ENCODE assay signal across 8 mouse cellular contexts in the genomic region with DNA sequence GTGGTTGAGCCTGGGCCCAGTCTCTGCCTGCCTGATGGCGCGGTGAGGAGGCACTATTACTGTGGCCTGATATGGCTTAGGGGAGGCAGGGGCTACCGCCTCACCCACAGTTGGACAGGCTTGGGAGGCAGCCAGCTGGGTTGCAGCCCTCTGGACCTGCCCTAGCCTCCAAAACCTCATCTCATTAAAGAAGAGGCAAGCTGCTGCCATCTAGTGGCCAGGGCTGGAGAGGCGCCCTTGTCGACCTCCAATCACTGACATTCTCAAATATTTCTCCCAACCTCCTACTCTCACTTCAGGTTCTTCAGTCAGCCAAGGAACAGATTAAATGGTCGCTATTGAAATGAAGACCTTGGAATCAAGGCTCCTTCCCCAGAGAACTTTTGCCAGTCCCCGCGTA. TPM values are rescaled to one million over a fixed set of nuclear protein-coding genes. Genes with fewer than 3 reads are reported as not detected.
DNase-seq lines count a peak whose midpoint lies in the region; ATAC-seq and TF ChIP-seq lines count a peak whose summit lies in the region.

No protein-coding gene starts in this region.

- TF ChIP-seq EP300 in liver, embryonic 14.5 days (IDR thresholded peaks at IDR 0.05; ENCODE audit: low read depth): no peak

- DNase-seq in CD4-positive helper T cell, adult 2 months (ENCODE audit: low read depth, low spot score): peak; percentile 77
- DNase-seq in kidney, postnatal 0 days (ENCODE audit: low spot score): peak; percentile 90
- DNase-seq in liver, embryonic 14.5 days (ENCODE audit: low read depth in 3 of 3, low spot score in 3 of 3): peak; percentile 46 to 47 (median 47)

- no peak for TF ChIP-seq POLR2A in bone marrow, adult 2 months (IDR thresholded peaks at IDR 0.05; ENCODE audit: borderline replicate concordance, control insufficient read depth, low read depth, low read length)
- no peak for TF ChIP-seq POLR2A in testis, adult 2 months (IDR thresholded peaks at IDR 0.05; ENCODE audit: control insufficient read depth, low read depth, low read length)

- 0 out of 2 replicates have a peak, but pooled peaks cover 15% of the 10 kb centered on the region for H3K36me3 ChIP-seq in embryonic facial prominence, embryonic 15.5 days
- H3K36me3 ChIP-seq in heart, embryonic 11.5 days (ENCODE audit: control insufficient read depth, insufficient read depth, low read length): no peaks in the 10 kb centered on the region
- H3K36me3 ChIP-seq in kidney, postnatal 0 days (ENCODE audit: insufficient read depth, low read length): no peaks in the 10 kb centered on the region
- no peaks in the 10 kb centered on the region for H3K36me3 ChIP-seq in liver, embryonic 14.5 days (replicated peaks; ENCODE audit: control insufficient read depth, insufficient read depth, low read depth)
- no peaks in the 10 kb centered on the region for H3K36me3 ChIP-seq in neural tube, embryonic 12.5 days
- no peaks in the 10 kb centered on the region for H3K36me3 ChIP-seq in testis, adult 2 months (ENCODE audit: control insufficient read depth, insufficient read depth, low read length)

- 0 out of 2 replicates have a peak, but pooled peaks have one; percentile 48 for ATAC-seq in embryonic facial prominence, embryonic 15.5 days (ENCODE audit: insufficient number of reproducible peaks, low FRiP score, low TSS enrichment, low read depth)
- peak; percentile 55 for ATAC-seq in heart, embryonic 11.5 days (replicated peaks; ENCODE audit: insufficient number of reproducible peaks, low FRiP score, low TSS enrichment)
- ATAC-seq in kidney, postnatal 0 days (replicated peaks; ENCODE audit: low FRiP score, low read depth): peak; percentile 40; the same call in 1 of the 2 replicates
- no peak for ATAC-seq in liver, embryonic 14.5 days (ENCODE audit: insufficient read depth)
- ATAC-seq in neural tube, embryonic 12.5 days (ENCODE audit: low FRiP score, low read depth): no peak

- TF ChIP-seq CTCF in bone marrow, adult 2 months (IDR thresholded peaks at IDR 0.05; ENCODE audit: control insufficient read depth, insufficient read depth, low read length): peak; percentile 94
- peak; percentile 95 for TF ChIP-seq CTCF in kidney, postnatal 0 days (IDR thresholded peaks at IDR 0.05; ENCODE audit: low read depth)
- peak; percentile 95 for TF ChIP-seq CTCF in liver, embryonic 14.5 days (IDR thresholded peaks at IDR 0.05; ENCODE audit: low read depth)
- peak; percentile 91 for TF ChIP-seq CTCF in testis, adult 2 months (IDR thresholded peaks at IDR 0.05; ENCODE audit: control insufficient read depth, insufficient read depth, insufficient replicate concordance, low read depth, low read length)

- 19% methylated on average over 8 of the region's 8 CpGs for WGBS in bone marrow, adult 2 months
- 12% methylated on average over 8 of the region's 8 CpGs for WGBS in embryonic facial prominence, embryonic 15.5 days
- WGBS in heart, embryonic 11.5 days (ENCODE audit: insufficient replicate concordance): 12% methylated on average over 8 of the region's 8 CpGs
- 10% methylated on average over 8 of the region's 8 CpGs for WGBS in kidney, postnatal 0 days
- WGBS in liver, embryonic 14.5 days (ENCODE audit: insufficient replicate concordance): 7% methylated on average over 8 of the region's 8 CpGs
- WGBS in neural tube, embryonic 12.5 days: 10% methylated on average over 8 of the region's 8 CpGs

- no peak overlapping the region for H3K9ac ChIP-seq in embryonic facial prominence, embryonic 15.5 days
- no peak overlapping the region for H3K9ac ChIP-seq in heart, embryonic 11.5 days (ENCODE audit: low read depth, low read length)
- no peak overlapping the region for H3K9ac ChIP-seq in kidney, postnatal 0 days (ENCODE audit: low read depth, low read length)
- no peak overlapping the region for H3K9ac ChIP-seq in liver, embryonic 14.5 days (replicated peaks)
- no peak overlapping the region for H3K9ac ChIP-seq in neural tube, embryonic 12.5 days

- H3K4me1 ChIP-seq in bone marrow, adult 2 months (ENCODE audit: control insufficient read depth, insufficient read depth, low read length): no peaks in the 10 kb centered on the region; the same call in 1 of the 2 replicates
- H3K4me1 ChIP-seq in embryonic facial prominence, embryonic 15.5 days: peaks cover 32% of the 10 kb centered on the region
- H3K4me1 ChIP-seq in heart, embryonic 11.5 days (ENCODE audit: control insufficient read depth, insufficient read depth, low read length): peaks cover 16% of the 10 kb centered on the region
- peaks cover 21% of the 10 kb centered on the region for H3K4me1 ChIP-seq in kidney, postnatal 0 days (replicated peaks; ENCODE audit: insufficient read depth, low read length)
- H3K4me1 ChIP-seq in liver, embryonic 14.5 days (replicated peaks; ENCODE audit: control insufficient read depth in 2 of 2, insufficient read depth in 2 of 2, low read length in 1 of 2): no peaks in the 10 kb centered on the region
- H3K4me1 ChIP-seq in neural tube, embryonic 12.5 days: peaks cover 33% of the 10 kb centered on the region
- peaks cover 27% of the 10 kb centered on the region for H3K4me1 ChIP-seq in testis, adult 2 months (ENCODE audit: control insufficient read depth, insufficient read depth, low read length)

- no peak overlapping the region for H3K4me3 ChIP-seq in bone marrow, adult 2 months (replicated peaks; ENCODE audit: control insufficient read depth, low read depth, low read length)
- no peak overlapping the region for H3K4me3 ChIP-seq in embryonic facial prominence, embryonic 15.5 days (replicated peaks)
- no peak overlapping the region for H3K4me3 ChIP-seq in heart, embryonic 11.5 days (ENCODE audit: low read depth, low read length)
- no peak overlapping the region for H3K4me3 ChIP-seq in kidney, postnatal 0 days (replicated peaks; ENCODE audit: low read depth, low read length)
- H3K4me3 ChIP-seq in liver, embryonic 14.5 days (ENCODE audit: insufficient read depth in 1 of 2, low read depth in 2 of 2, low read length in 2 of 2): no peak overlapping the region
- no peak overlapping the region for H3K4me3 ChIP-seq in neural tube, embryonic 12.5 days
- peak overlapping the region; percentile 90 for H3K4me3 ChIP-seq in testis, adult 2 months (ENCODE audit: control insufficient read depth, low read depth, low read length)

- H3K4me2 ChIP-seq in embryonic facial prominence, embryonic 15.5 days (replicated peaks): no peak overlapping the region
- peak overlapping the region; percentile 94; the same call in 1 of the 2 replicates for H3K4me2 ChIP-seq in heart, embryonic 11.5 days
- peak overlapping the region; percentile 89; the same call in 1 of the 2 replicates for H3K4me2 ChIP-seq in kidney, postnatal 0 days (ENCODE audit: low read length)
- no peak overlapping the region for H3K4me2 ChIP-seq in liver, embryonic 14.5 days (ENCODE audit: low read depth)
- peak overlapping the region; percentile 89; the same call in 1 of the 2 replicates for H3K4me2 ChIP-seq in neural tube, embryonic 12.5 days (replicated peaks)

- no peaks in the 10 kb centered on the region for H3K9me3 ChIP-seq in embryonic facial prominence, embryonic 15.5 days (replicated peaks)
- no peaks in the 10 kb centered on the region for H3K9me3 ChIP-seq in heart, embryonic 11.5 days (replicated peaks; ENCODE audit: control insufficient read depth, low read length)
- no peaks in the 10 kb centered on the region for H3K9me3 ChIP-seq in kidney, postnatal 0 days (replicated peaks; ENCODE audit: low read length)
- H3K9me3 ChIP-seq in liver, embryonic 14.5 days (ENCODE audit: control insufficient read depth, low read length): no peaks in the 10 kb centered on the region
- no peaks in the 10 kb centered on the region for H3K9me3 ChIP-seq in neural tube, embryonic 12.5 days

- no peak overlapping the region for H3K27ac ChIP-seq in bone marrow, adult 2 months (ENCODE audit: control insufficient read depth, insufficient read depth, low read depth, low read length, poor library complexity)
- H3K27ac ChIP-seq in embryonic facial prominence, embryonic 15.5 days (replicated peaks): peak overlapping the region; percentile 83
- H3K27ac ChIP-seq in heart, embryonic 11.5 days (ENCODE audit: low read depth, low read length): no peak overlapping the region
- 0 out of 2 replicates have a peak overlapping the region, but pooled peaks have one; percentile 50 for H3K27ac ChIP-seq in kidney, postnatal 0 days
- H3K27ac ChIP-seq in liver, embryonic 14.5 days: no peak overlapping the region
- H3K27ac ChIP-seq in neural tube, embryonic 12.5 days: no peak overlapping the region
- peak overlapping the region; percentile 67; the same call in 1 of the 2 replicates for H3K27ac ChIP-seq in testis, adult 2 months (ENCODE audit: control insufficient read depth, insufficient read depth, low read depth, low read length)

- no peaks in the 10 kb centered on the region for H3K27me3 ChIP-seq in embryonic facial prominence, embryonic 15.5 days
- H3K27me3 ChIP-seq in heart, embryonic 11.5 days (ENCODE audit: control insufficient read depth, insufficient read depth, low read length): peaks cover 3% of the 10 kb centered on the region; the same call in 1 of the 2 replicates
- H3K27me3 ChIP-seq in kidney, postnatal 0 days (ENCODE audit: insufficient read depth, low read length): no peaks in the 10 kb centered on the region
- H3K27me3 ChIP-seq in liver, embryonic 14.5 days (ENCODE audit: control insufficient read depth, insufficient read depth, low read length): no peaks in the 10 kb centered on the region
- H3K27me3 ChIP-seq in neural tube, embryonic 12.5 days (replicated peaks): no peaks in the 10 kb centered on the region
- H3K27me3 ChIP-seq in testis, adult 2 months (ENCODE audit: control insufficient read depth, insufficient read depth, low read length): no peaks in the 10 kb centered on the region

RNA-seq across cellular contexts. Expression of gene Copz2, which starts 10.9 kb away (rescaled TPM):
- polyA plus RNA-seq in bone marrow, adult 2 months (2011; ENCODE audit: insufficient read depth, insufficient read length, low replicate concordance, missing spikeins): 6.0 and 19.2 TPM in 2 replicates
- polyA plus RNA-seq in embryonic facial prominence, embryonic 15.5 days (2015; fragmentation: Nextera tagmentation; extraction: Ambion mirVana): 191 and 194 TPM in 2 replicates
- polyA plus RNA-seq in heart, embryonic 11.5 days (2014; fragmentation: Nextera tagmentation; extraction: Ambion mirVana): 102 and 105 TPM in 2 replicates
- polyA plus RNA-seq in kidney, postnatal 0 days (2015; fragmentation: Nextera tagmentation; extraction: Ambion mirVana): 125 TPM in 2 replicates
- polyA plus RNA-seq in liver, embryonic 14.5 days (2012; rRNA removed): 7.9 and 8.7 TPM in 2 replicates
- 18.6 and 18.8 TPM in 2 replicates for polyA plus RNA-seq in liver, embryonic 14.5 days (2014; fragmentation: Nextera tagmentation; extraction: Ambion mirVana)
- 41.4 and 46.9 TPM in 2 replicates for polyA plus RNA-seq in neural tube, embryonic 12.5 days (2016; fragmentation: Nextera tagmentation; extraction: Ambion mirVana)
- polyA plus RNA-seq in testis, adult 2 months (2012; rRNA removed): 5.3 and 6.7 TPM in 2 replicates

RNA-seq across cellular contexts. Expression of gene Nfe2l1, which starts 30.8 kb away (rescaled TPM):
- 36.7 and 54.1 TPM in 2 replicates for polyA plus RNA-seq in bone marrow, adult 2 months (2011; ENCODE audit: insufficient read depth, insufficient read length, low replicate concordance, missing spikeins)
- 71.7 and 76.0 TPM in 2 replicates for polyA plus RNA-seq in embryonic facial prominence, embryonic 15.5 days (2015; fragmentation: Nextera tagmentation; extraction: Ambion mirVana)
- polyA plus RNA-seq in heart, embryonic 11.5 days (2014; fragmentation: Nextera tagmentation; extraction: Ambion mirVana): 36.5 and 44.0 TPM in 2 replicates
- polyA plus RNA-seq in kidney, postnatal 0 days (2015; fragmentation: Nextera tagmentation; extraction: Ambion mirVana): 77.3 and 88.0 TPM in 2 replicates
- 14.4 and 15.2 TPM in 2 replicates for polyA plus RNA-seq in liver, embryonic 14.5 days (2012; rRNA removed)
- 9.6 and 10.1 TPM in 2 replicates for polyA plus RNA-seq in liver, embryonic 14.5 days (2014; fragmentation: Nextera tagmentation; extraction: Ambion mirVana)
- polyA plus RNA-seq in neural tube, embryonic 12.5 days (2016; fragmentation: Nextera tagmentation; extraction: Ambion mirVana): 75.5 and 79.5 TPM in 2 replicates
- 46.7 and 59.1 TPM in 2 replicates for polyA plus RNA-seq in testis, adult 2 months (2012; rRNA removed)

RNA-seq across cellular contexts. Expression of gene Cdk5rap3, which starts 55.7 kb away (rescaled TPM):
- polyA plus RNA-seq in bone marrow, adult 2 months (2011; ENCODE audit: insufficient read depth, insufficient read length, low replicate concordance, missing spikeins): 16.4 and 39.4 TPM in 2 replicates
- polyA plus RNA-seq in embryonic facial prominence, embryonic 15.5 days (2015; fragmentation: Nextera tagmentation; extraction: Ambion mirVana): 77.7 and 82.3 TPM in 2 replicates
- polyA plus RNA-seq in heart, embryonic 11.5 days (2014; fragmentation: Nextera tagmentation; extraction: Ambion mirVana): 52.5 and 60.2 TPM in 2 replicates
- polyA plus RNA-seq in kidney, postnatal 0 days (2015; fragmentation: Nextera tagmentation; extraction: Ambion mirVana): 77.8 and 81.6 TPM in 2 replicates
- polyA plus RNA-seq in liver, embryonic 14.5 days (2012; rRNA removed): 14.2 and 20.1 TPM in 2 replicates
- polyA plus RNA-seq in liver, embryonic 14.5 days (2014; fragmentation: Nextera tagmentation; extraction: Ambion mirVana): 34.1 and 36.4 TPM in 2 replicates
- 99.3 and 103 TPM in 2 replicates for polyA plus RNA-seq in neural tube, embryonic 12.5 days (2016; fragmentation: Nextera tagmentation; extraction: Ambion mirVana)
- polyA plus RNA-seq in testis, adult 2 months (2012; rRNA removed): 75.0 and 77.8 TPM in 2 replicates

Comparison
In these comparisons a context has a peak if more than half of its experiments do, and no peak if none do; other contexts are left out.
1. H3K27ac ChIP-seq: peak in embryonic facial prominence, embryonic 15.5 days (single experiment), kidney, postnatal 0 days (single experiment) and testis, adult 2 months (single experiment); none in bone marrow, adult 2 months (single experiment), heart, embryonic 11.5 days (single experiment), liver, embryonic 14.5 days (single experiment) and neural tube, embryonic 12.5 days (single experiment).
2. ATAC-seq: peak in embryonic facial prominence, embryonic 15.5 days (single experiment), heart, embryonic 11.5 days (single experiment) and kidney, postnatal 0 days (single experiment); none in liver, embryonic 14.5 days (single experiment) and neural tube, embryonic 12.5 days (single experiment).
3. H3K4me2 ChIP-seq: peak in heart, embryonic 11.5 days (single experiment), kidney, postnatal 0 days (single experiment) and neural tube, embryonic 12.5 days (single experiment); none in embryonic facial prominence, embryonic 15.5 days (single experiment) and liver, embryonic 14.5 days (single experiment).
4. Peak in every context shown above with its lines, with median percentiles within 50 percentile points of each other: DNase-seq and CTCF ChIP-seq.